Mouse (Mus musculus): ENCODE measurements around the gene Zfp607b. TPM values are rescaled to one million over a fixed set of nuclear protein-coding genes. Genes with fewer than 3 reads are reported as not detected.

Zfp607b gene
- polyA plus RNA-seq, 1 experiment from 2014 or later = 4.6 TPM

Other genes starting within 250 kb of the Zfp607b start
- 0.27 and 0.39 TPM in 2 replicates for gene Sptbn4, start 241.7 kb upstream of the Zfp607b start, polyA plus RNA-seq (2015; fragmentation: Nextera tagmentation; extraction: Ambion mirVana)
- 44.5 and 57.4 TPM in 2 replicates for gene Blvrb, start 241.4 kb upstream of the Zfp607b start, polyA plus RNA-seq (2015; fragmentation: Nextera tagmentation; extraction: Ambion mirVana)
- gene Sertad3, start 215.6 kb upstream of the Zfp607b start, polyA plus RNA-seq (2015; fragmentation: Nextera tagmentation; extraction: Ambion mirVana) = 30.3 and 32.0 TPM in 2 replicates
- gene Sertad1, start 202.4 kb upstream of the Zfp607b start, polyA plus RNA-seq (2015; fragmentation: Nextera tagmentation; extraction: Ambion mirVana) = 40.5 and 41.0 TPM in 2 replicates
- 4.0 and 4.8 TPM in 2 replicates for gene Prx, start 190.0 kb upstream of the Zfp607b start, polyA plus RNA-seq (2015; fragmentation: Nextera tagmentation; extraction: Ambion mirVana)
- 0.39 and 0.92 TPM in 2 replicates for gene Hipk4, start 166.1 kb upstream of the Zfp607b start, polyA plus RNA-seq (2015; fragmentation: Nextera tagmentation; extraction: Ambion mirVana)
- gene Pld3, start 136.1 kb upstream of the Zfp607b start, polyA plus RNA-seq (2015; fragmentation: Nextera tagmentation; extraction: Ambion mirVana) = 83.1 and 90.5 TPM in 2 replicates
- gene 2310022A10Rik, start 136.1 kb upstream of the Zfp607b start, polyA plus RNA-seq (2015; fragmentation: Nextera tagmentation; extraction: Ambion mirVana) = 26.9 and 29.4 TPM in 2 replicates
- 97.9 and 106 TPM in 2 replicates for gene Akt2, start 97.8 kb upstream of the Zfp607b start, polyA plus RNA-seq (2015; fragmentation: Nextera tagmentation; extraction: Ambion mirVana)
- gene Ttc9b, start 35.4 kb upstream of the Zfp607b start, polyA plus RNA-seq (2015; fragmentation: Nextera tagmentation; extraction: Ambion mirVana) = 0.28 and 0.86 TPM in 2 replicates
- gene Map3k10, start 14.7 kb upstream of the Zfp607b start, polyA plus RNA-seq (2015; fragmentation: Nextera tagmentation; extraction: Ambion mirVana) = 6.5 and 7.6 TPM in 2 replicates
- 37.2 and 40.8 TPM in 2 replicates for gene Zfp60, start 42.0 kb downstream of the Zfp607b start, polyA plus RNA-seq (2015; fragmentation: Nextera tagmentation; extraction: Ambion mirVana)
- gene Zfp626, start 117.9 kb downstream of the Zfp607b start, polyA plus RNA-seq (2015; fragmentation: Nextera tagmentation; extraction: Ambion mirVana) = 2.4 and 2.5 TPM in 2 replicates
- gene Zfp59, start 149.3 kb downstream of the Zfp607b start, polyA plus RNA-seq (2015; fragmentation: Nextera tagmentation; extraction: Ambion mirVana) = 8.3 and 8.8 TPM in 2 replicates
- gene Zfp607a, start 168.2 kb downstream of the Zfp607b start, polyA plus RNA-seq (2015; fragmentation: Nextera tagmentation; extraction: Ambion mirVana) = 3.9 TPM in 2 replicates
- gene Zfp974, start 240.1 kb downstream of the Zfp607b start, polyA plus RNA-seq (2015; fragmentation: Nextera tagmentation; extraction: Ambion mirVana) = 10.4 and 12.4 TPM in 2 replicates